Comparison of ENCODE assay signal across 34 mouse cellular contexts in genomic region chr7:136126393-136126792, GRCm38 (mm10).
"Had no signal": no experiment of that assay in that cellular context is flagged by ENCODE, and none has a peak within 500 bp of the region (broad histone marks: within the 10 kb centered on the region; RNA-seq: fewer than 3 reads in every experiment).

No protein-coding gene starts in this region.

- DNase-seq: heart, postnatal 10 days; heart, postnatal 14 days; heart, postnatal 36 days; heart, postnatal 4 days; kidney, adult 11 months; kidney, adult 18-20 months; kidney, adult 2 months; kidney, adult 8-10 months; kidney, adult 9 months; kidney, postnatal 10 days; kidney, postnatal 14 days; kidney, postnatal 25 days; kidney, postnatal 36 days; kidney, postnatal 4 days; layer of hippocampus, adult 9-11 months; layer of hippocampus, postnatal 36 days had no signal

- ATAC-seq: hindbrain, embryonic 16.5 days; hindbrain, postnatal 0 days; inflammation-experienced regulatory T-cells, adult 6 months; intestine, embryonic 15.5 days; intestine, embryonic 16.5 days; intestine, postnatal 0 days had no signal

- H3K4me2 ChIP-seq: heart, embryonic 11.5 days; heart, embryonic 13.5 days; heart, embryonic 15.5 days; hindbrain, embryonic 12.5 days; hindbrain, embryonic 13.5 days; hindbrain, embryonic 14.5 days; hindbrain, embryonic 15.5 days; intestine, embryonic 15.5 days; kidney, embryonic 15.5 days had no signal

- H3K4me1 ChIP-seq: intestine, embryonic 15.5 days had no signal

- H3K9me3 ChIP-seq: heart, embryonic 10.5 days; heart, embryonic 13.5 days; heart, embryonic 15.5 days; hindbrain, embryonic 10.5 days; hindbrain, embryonic 12.5 days; hindbrain, embryonic 13.5 days; hindbrain, embryonic 15.5 days; intestine, embryonic 15.5 days; kidney, embryonic 15.5 days had no signal

- H3K27me3 ChIP-seq: heart, embryonic 15.5 days; hindbrain, embryonic 12.5 days; hindbrain, embryonic 13.5 days; hindbrain, embryonic 15.5 days; intestine, embryonic 15.5 days; kidney, embryonic 15.5 days had no signal

- H3K27ac ChIP-seq: heart, embryonic 10.5 days; heart, embryonic 13.5 days; heart, embryonic 15.5 days; hindbrain, embryonic 10.5 days; hindbrain, embryonic 12.5 days; hindbrain, embryonic 13.5 days; hindbrain, embryonic 14.5 days; hindbrain, embryonic 15.5 days; hindbrain, postnatal 0 days; intestine, embryonic 15.5 days; kidney, embryonic 15.5 days; kidney, postnatal 0 days; layer of hippocampus, adult 2 months had no signal

- H3K4me3 ChIP-seq: heart, embryonic 10.5 days; heart, embryonic 13.5 days; heart, embryonic 15.5 days; hindbrain, embryonic 10.5 days; hindbrain, embryonic 12.5 days; hindbrain, embryonic 13.5 days; hindbrain, embryonic 15.5 days; intestine, embryonic 15.5 days; kidney, embryonic 15.5 days; layer of hippocampus, adult 2 months had no signal

- H3K9ac ChIP-seq: heart, embryonic 13.5 days; heart, embryonic 15.5 days; hindbrain, embryonic 12.5 days; hindbrain, embryonic 13.5 days; hindbrain, embryonic 14.5 days; hindbrain, embryonic 15.5 days; intestine, embryonic 15.5 days; kidney, embryonic 15.5 days had no signal

- H3K36me3 ChIP-seq: heart, embryonic 10.5 days; heart, embryonic 13.5 days; heart, embryonic 15.5 days; hindbrain, embryonic 10.5 days; hindbrain, embryonic 12.5 days; hindbrain, embryonic 13.5 days; hindbrain, embryonic 15.5 days; intestine, embryonic 15.5 days; kidney, embryonic 15.5 days had no signal
